Mouse (Mus musculus): ENCODE measurements at regions not wholly inside any gene's neighbourhood (a gene's known extent, or its start where the extent isn't known, plus 50 kb on each side); places are given as distances from the start of the nearest gene placed in this dataset.

GRCm38 (mm10) chr9:61509591-61510191 is 137.5 kb downstream of the Tle3 start:
- H3K27me3 ChIP-seq (ENCODE audit: control insufficient read depth, insufficient read depth, low read length), result 0 out of 2 replicates have a peak, but pooled peaks cover 6% of the 10 kb centered on the region
- H3K27ac ChIP-seq (replicated peaks; ENCODE audit: low read depth, low read length), result no peak overlapping the region
- DNase-seq (ENCODE audit: low spot score), result peak; percentile 59
- no peaks in the 10 kb centered on the region for H3K9me3 ChIP-seq (ENCODE audit: control insufficient read depth, low read length)
- H3K4me3 ChIP-seq (ENCODE audit: low read depth, low read length), result no peak overlapping the region
- no peak overlapping the region for H3K9ac ChIP-seq (ENCODE audit: low read length)
- 7% methylated on average over 26 of the region's 26 CpGs for WGBS
- H3K4me1 ChIP-seq (ENCODE audit: control insufficient read depth, insufficient read depth, low read length), result peaks cover 18% of the 10 kb centered on the region
- H3K4me2 ChIP-seq (ENCODE audit: low read depth, severe bottlenecking), result no peak overlapping the region; the same call in 1 of the 2 replicates
- no peaks in the 10 kb centered on the region for H3K36me3 ChIP-seq (ENCODE audit: control insufficient read depth, insufficient read depth, low read length)
- no peak for ATAC-seq (ENCODE audit: insufficient number of reproducible peaks, low FRiP score, low TSS enrichment, low read depth)

DNA sequence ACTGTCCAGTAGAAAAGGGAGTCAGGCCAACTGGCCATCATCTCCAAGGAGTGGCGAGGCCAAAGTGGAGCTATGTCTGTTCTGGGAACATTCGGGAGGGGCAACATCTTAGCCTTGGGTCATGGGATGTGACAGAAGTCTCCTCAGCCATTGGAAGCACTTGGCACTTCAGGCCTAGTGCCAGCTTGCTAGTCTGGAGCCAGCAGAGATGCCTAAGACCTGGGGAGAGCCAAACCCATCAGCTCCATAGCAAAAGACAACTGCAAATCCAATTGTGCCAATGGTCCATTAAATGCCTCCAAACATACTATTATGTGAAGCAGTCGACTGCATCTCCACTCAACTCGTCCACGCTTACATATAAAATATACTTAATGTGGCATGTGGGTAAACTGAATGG is 136.9 kb downstream of the Tle3 start:
- ATAC-seq (ENCODE audit: insufficient number of reproducible peaks, low FRiP score, low TSS enrichment, low read depth) (no peak), DNase-seq (ENCODE audit: low spot score) (no peak)
- H3K27ac ChIP-seq (replicated peaks; ENCODE audit: low read depth, low read length), result no peak overlapping the region
- no peak overlapping the region for H3K9ac ChIP-seq (ENCODE audit: low read length)
- 0 out of 2 replicates have a peak, but pooled peaks cover 6% of the 10 kb centered on the region for H3K27me3 ChIP-seq (ENCODE audit: control insufficient read depth, insufficient read depth, low read length)
- 77% methylated on average over 5 of the region's 5 CpGs for whole genome bisulfite sequencing
- peaks cover 18% of the 10 kb centered on the region for H3K4me1 ChIP-seq (ENCODE audit: control insufficient read depth, insufficient read depth, low read length)
- H3K4me3 ChIP-seq (ENCODE audit: low read depth, low read length), result no peak overlapping the region
- H3K36me3 ChIP-seq (ENCODE audit: control insufficient read depth, insufficient read depth, low read length), result no peaks in the 10 kb centered on the region
- no peak overlapping the region for H3K4me2 ChIP-seq (ENCODE audit: low read depth, severe bottlenecking)
- no peaks in the 10 kb centered on the region for H3K9me3 ChIP-seq (ENCODE audit: control insufficient read depth, low read length)

GRCm38 (mm10) chr9:61500851-61501250 is 128.7 kb downstream of the Tle3 start:
- ATAC-seq (ENCODE audit: insufficient number of reproducible peaks, low FRiP score, low TSS enrichment, low read depth) (no peak), DNase-seq (ENCODE audit: low spot score) (no peak)
- H3K9ac ChIP-seq (ENCODE audit: low read length), result no peak overlapping the region
- H3K27me3 ChIP-seq (ENCODE audit: control insufficient read depth, insufficient read depth, low read length), result no peaks in the 10 kb centered on the region
- no peak overlapping the region for H3K27ac ChIP-seq (replicated peaks; ENCODE audit: low read depth, low read length)
- no peak overlapping the region for H3K4me3 ChIP-seq (ENCODE audit: low read depth, low read length)
- no peaks in the 10 kb centered on the region for H3K9me3 ChIP-seq (ENCODE audit: control insufficient read depth, low read length)
- no peak overlapping the region for H3K4me2 ChIP-seq (ENCODE audit: low read depth, severe bottlenecking)
- no peaks in the 10 kb centered on the region for H3K4me1 ChIP-seq (ENCODE audit: control insufficient read depth, insufficient read depth, low read length)
- 77% methylated on average over 9 of the region's 9 CpGs for WGBS
- H3K36me3 ChIP-seq (ENCODE audit: control insufficient read depth, insufficient read depth, low read length), result no peaks in the 10 kb centered on the region

GRCm38 (mm10) chr9:61492896-61493295 is 120.7 kb downstream of the Tle3 start:
- ATAC-seq (ENCODE audit: insufficient number of reproducible peaks, low FRiP score, low TSS enrichment, low read depth) (no peak), DNase-seq (ENCODE audit: low spot score) (no peak)
- Histone ChIP-seq H3K4me3 (ENCODE audit: low read depth, low read length) (no peak overlapping the region), H3K4me1 (ENCODE audit: control insufficient read depth, insufficient read depth, low read length) (no peaks in the 10 kb centered on the region), H3K9ac (ENCODE audit: low read length) (no peak overlapping the region), H3K9me3 (ENCODE audit: control insufficient read depth, low read length) (no peaks in the 10 kb centered on the region), H3K27me3 (ENCODE audit: control insufficient read depth, insufficient read depth, low read length) (peaks cover 3% of the 10 kb centered on the region; the same call in 1 of the 2 replicates), H3K27ac (replicated peaks; ENCODE audit: low read depth, low read length) (no peak overlapping the region), H3K36me3 (ENCODE audit: control insufficient read depth, insufficient read depth, low read length) (no peaks in the 10 kb centered on the region), H3K4me2 (ENCODE audit: low read depth, severe bottlenecking) (no peak overlapping the region)
- 68% methylated on average over 8 of the region's 8 CpGs for WGBS

GRCm38 (mm10) chr9:61491131-61491712 is 119.1 kb downstream of the Tle3 start:
- H3K9ac ChIP-seq (ENCODE audit: low read length), result no peak overlapping the region
- H3K4me1 ChIP-seq (ENCODE audit: control insufficient read depth, insufficient read depth, low read length), result no peaks in the 10 kb centered on the region
- H3K36me3 ChIP-seq (ENCODE audit: control insufficient read depth, insufficient read depth, low read length), result no peaks in the 10 kb centered on the region
- peaks cover 3% of the 10 kb centered on the region; the same call in 1 of the 2 replicates for H3K27me3 ChIP-seq (ENCODE audit: control insufficient read depth, insufficient read depth, low read length)
- no peak overlapping the region for H3K4me2 ChIP-seq (ENCODE audit: low read depth, severe bottlenecking)
- H3K4me3 ChIP-seq (ENCODE audit: low read depth, low read length), result no peak overlapping the region
- no peaks in the 10 kb centered on the region for H3K9me3 ChIP-seq (ENCODE audit: control insufficient read depth, low read length)
- no peak overlapping the region for H3K27ac ChIP-seq (replicated peaks; ENCODE audit: low read depth, low read length)
- DNase-seq (ENCODE audit: low spot score) (no peak), ATAC-seq (ENCODE audit: insufficient number of reproducible peaks, low FRiP score, low TSS enrichment, low read depth) (no peak)
- 43% methylated on average over 6 of the region's 6 CpGs for WGBS

DNA sequence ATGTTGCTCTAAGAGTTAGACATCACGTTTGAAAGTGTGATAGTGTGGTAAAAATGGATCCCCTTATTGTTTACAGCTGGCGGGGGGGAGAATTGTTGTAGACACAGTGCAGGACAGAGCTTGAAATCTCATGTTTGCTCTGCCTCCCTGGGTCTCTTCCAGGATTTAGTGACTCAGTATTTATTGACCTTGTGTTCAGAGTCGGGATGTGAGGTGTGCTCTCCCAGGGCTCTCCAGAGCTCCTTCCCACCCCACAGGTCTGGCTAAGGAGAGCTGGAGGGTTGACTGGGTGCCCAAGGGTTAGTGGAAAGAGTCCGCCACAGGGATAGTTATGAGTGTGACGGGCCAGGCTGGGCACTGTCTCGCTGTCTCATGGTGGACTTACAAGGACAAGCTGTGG is 117.8 kb downstream of the Tle3 start:
- Histone ChIP-seq H3K4me2 (ENCODE audit: low read depth, severe bottlenecking) (no peak overlapping the region), H3K27ac (replicated peaks; ENCODE audit: low read depth, low read length) (no peak overlapping the region), H3K9me3 (ENCODE audit: control insufficient read depth, low read length) (no peaks in the 10 kb centered on the region), H3K36me3 (ENCODE audit: control insufficient read depth, insufficient read depth, low read length) (no peaks in the 10 kb centered on the region), H3K4me1 (ENCODE audit: control insufficient read depth, insufficient read depth, low read length) (no peaks in the 10 kb centered on the region), H3K27me3 (ENCODE audit: control insufficient read depth, insufficient read depth, low read length) (peaks cover 3% of the 10 kb centered on the region; the same call in 1 of the 2 replicates), H3K9ac (ENCODE audit: low read length) (no peak overlapping the region), H3K4me3 (ENCODE audit: low read depth, low read length) (no peak overlapping the region)
- no peak for DNase-seq (ENCODE audit: low spot score)
- 72% methylated on average over 6 of the region's 6 CpGs for WGBS
- ATAC-seq (ENCODE audit: insufficient number of reproducible peaks, low FRiP score, low TSS enrichment, low read depth), result no peak

GRCm38 (mm10) chr9:61489147-61489546 is 117.0 kb downstream of the Tle3 start:
- no peak for ATAC-seq (ENCODE audit: insufficient number of reproducible peaks, low FRiP score, low TSS enrichment, low read depth)
- Histone ChIP-seq H3K9me3 (ENCODE audit: control insufficient read depth, low read length) (no peaks in the 10 kb centered on the region), H3K36me3 (ENCODE audit: control insufficient read depth, insufficient read depth, low read length) (no peaks in the 10 kb centered on the region), H3K4me3 (ENCODE audit: low read depth, low read length) (no peak overlapping the region), H3K27ac (replicated peaks; ENCODE audit: low read depth, low read length) (no peak overlapping the region), H3K27me3 (ENCODE audit: control insufficient read depth, insufficient read depth, low read length) (peaks cover 3% of the 10 kb centered on the region; the same call in 1 of the 2 replicates), H3K4me1 (ENCODE audit: control insufficient read depth, insufficient read depth, low read length) (no peaks in the 10 kb centered on the region), H3K4me2 (ENCODE audit: low read depth, severe bottlenecking) (no peak overlapping the region), H3K9ac (ENCODE audit: low read length) (no peak overlapping the region)
- DNase-seq (ENCODE audit: low spot score), result no peak
- 43% methylated on average over 9 of the region's 9 CpGs for WGBS

DNA sequence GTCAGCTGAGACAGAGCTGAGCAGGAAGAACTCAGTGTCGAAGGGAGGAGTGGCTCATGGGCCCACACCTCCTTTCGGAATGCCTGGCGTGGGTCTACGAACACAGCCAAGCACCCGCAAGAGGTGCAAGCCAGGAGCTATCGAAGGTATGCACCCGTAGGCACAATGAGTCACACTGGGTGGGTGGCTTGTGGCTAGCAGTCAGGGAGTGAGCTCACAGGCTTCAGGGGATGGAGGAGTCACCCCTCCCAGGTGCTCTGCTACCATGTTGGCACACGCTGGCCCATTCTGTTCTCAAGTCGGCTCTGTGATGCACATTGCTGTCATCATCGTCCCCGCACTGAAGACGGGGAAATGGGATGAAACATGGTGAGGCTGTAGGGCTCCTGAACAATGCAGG is 115.7 kb downstream of the Tle3 start:
- H3K9me3 ChIP-seq (ENCODE audit: control insufficient read depth, low read length), result no peaks in the 10 kb centered on the region
- no peak overlapping the region for H3K4me2 ChIP-seq (ENCODE audit: low read depth, severe bottlenecking)
- no peak overlapping the region for H3K4me3 ChIP-seq (ENCODE audit: low read depth, low read length)
- H3K27me3 ChIP-seq (ENCODE audit: control insufficient read depth, insufficient read depth, low read length), result peaks cover 3% of the 10 kb centered on the region; the same call in 1 of the 2 replicates
- no peak for ATAC-seq (ENCODE audit: insufficient number of reproducible peaks, low FRiP score, low TSS enrichment, low read depth)
- H3K36me3 ChIP-seq (ENCODE audit: control insufficient read depth, insufficient read depth, low read length), result no peaks in the 10 kb centered on the region
- H3K9ac ChIP-seq (ENCODE audit: low read length), result no peak overlapping the region
- H3K27ac ChIP-seq (replicated peaks; ENCODE audit: low read depth, low read length), result no peak overlapping the region
- DNase-seq (ENCODE audit: low spot score), result no peak
- no peaks in the 10 kb centered on the region for H3K4me1 ChIP-seq (ENCODE audit: control insufficient read depth, insufficient read depth, low read length)
- 91% methylated on average over 12 of the region's 12 CpGs for WGBS
